Mouse (Mus musculus) heart, embryonic 12.5 days (tissue): Measurements from ENCODE around the gene Tmem150c. TPM values are rescaled to one million over a fixed set of nuclear protein-coding genes. Genes with fewer than 3 reads are reported as not detected.
A peak's percentile ranks its signal among the peaks of the same experiment; 100 is the strongest.

Source experiments
- ATAC-seq: fragments of 200-750 bp; cut with Nextera tagmentation; 2 replicates; pipeline ENCODE4 v1.8.0; 2017; ENCODE audit warnings: moderate TSS enrichment, moderate library complexity; ENCODE audit not compliant: insufficient number of reproducible peaks, low FRiP score
- H3K27ac ChIP-seq: fragments of 300-500 bp; sonication (generic); 2 replicates; pipeline ENCODE4 v1.5.1; 2016; ENCODE audit warnings: mild to moderate bottlenecking, moderate library complexity; ENCODE audit not compliant: poor library complexity, severe bottlenecking
- H3K27me3 ChIP-seq: fragments of 300-500 bp; sonication (generic); replicated peaks from 2 replicates; pipeline ENCODE4 v1.6.1; 2016; ENCODE audit warnings: mild to moderate bottlenecking, moderate library complexity
- H3K36me3 ChIP-seq: fragments of 300-500 bp; sonication (generic); 2 replicates; pipeline ENCODE4 v1.6.1; 2016; ENCODE audit warnings: mild to moderate bottlenecking, moderate library complexity
- H3K4me1 ChIP-seq: fragments of 300-500 bp; sonication (generic); replicated peaks from 2 replicates; pipeline ENCODE4 v1.6.1; 2016; ENCODE audit warnings: mild to moderate bottlenecking
- H3K4me2 ChIP-seq: fragments of 300-500 bp; sonication (generic); 2 replicates; pipeline ENCODE4 v1.6.1; 2016; ENCODE audit warnings: mild to moderate bottlenecking, moderate library complexity
- H3K4me3 ChIP-seq: fragments of 300-500 bp; sonication (generic); 2 replicates; pipeline ENCODE4 v1.5.1; 2016; ENCODE audit warnings: mild to moderate bottlenecking
- H3K9ac ChIP-seq: fragments of 300-500 bp; sonication (generic); 2 replicates; pipeline ENCODE4 v1.6.1; 2016; ENCODE audit warnings: mild to moderate bottlenecking, moderate library complexity
- H3K9me3 ChIP-seq: fragments of 300-500 bp; sonication (generic); replicated peaks from 2 replicates; pipeline ENCODE4 v1.6.1; 2016; ENCODE audit warnings: mild to moderate bottlenecking, moderate library complexity
- WGBS: fragments of 180-500 bp; shearing (Covaris S2); methylation state at CpG from one replicate; pipeline ENCODE4 v1.1.7; 2016; 5-methylcytosine and 5-hydroxymethylcytosine counted together
- polyA plus RNA-seq: library from polyadenylated mRNA; unstranded; fragments of >200 nt; fragmentation: Nextera tagmentation; extraction: Ambion mirVana; gene quantifications from 2 replicates; pipeline ENCODE4 v1.2.1, GENCODE M21; 2016

The Tmem150c gene
- polyA plus RNA-seq, 1 experiment from 2014 or later = 1.1 TPM

GRCm38 (mm10) chr5:100097967-100098366 is 61.6 kb downstream of the Tmem150c start:
- no peak overlapping the region for H3K4me3 ChIP-seq
- no peaks in the 10 kb centered on the region for H3K4me1 ChIP-seq
- no peak for ATAC-seq
- H3K27ac ChIP-seq = no peak overlapping the region
- no peak overlapping the region for H3K4me2 ChIP-seq
- H3K36me3 ChIP-seq = no peaks in the 10 kb centered on the region
- no peak overlapping the region for H3K9ac ChIP-seq
- 0 out of 2 replicates have a peak, but pooled peaks cover 3% of the 10 kb centered on the region for H3K9me3 ChIP-seq
- WGBS = 89% methylated on average over 4 of the region's 4 CpGs
- H3K27me3 ChIP-seq = no peaks in the 10 kb centered on the region; the same call in 1 of the 2 replicates

- H3K9me3 ChIP-seq = 0 out of 2 replicates have a peak, but pooled peaks cover 3% of the 10 kb centered on the region
- no peaks in the 10 kb centered on the region for H3K36me3 ChIP-seq
- H3K27ac ChIP-seq = no peak overlapping the region
- 68% methylated on average over 5 of the region's 5 CpGs for WGBS
- no peak overlapping the region for H3K4me3 ChIP-seq
- no peak for ATAC-seq
- peaks cover 8% of the 10 kb centered on the region; the same call in 1 of the 2 replicates for H3K27me3 ChIP-seq
- H3K4me1 ChIP-seq = no peaks in the 10 kb centered on the region
- no peak overlapping the region for H3K9ac ChIP-seq
- no peak overlapping the region for H3K4me2 ChIP-seq
These were observed 62.7 kb downstream of the Tmem150c start for GRCm38 (mm10) chr5:100096955-100097354.

- peaks cover 12% of the 10 kb centered on the region; the same call in 1 of the 2 replicates for H3K27me3 ChIP-seq
- H3K9ac ChIP-seq = no peak overlapping the region
- 0 out of 2 replicates have a peak, but pooled peaks cover 3% of the 10 kb centered on the region for H3K9me3 ChIP-seq
- H3K4me2 ChIP-seq = peak overlapping the region; percentile 46
- no peak overlapping the region for H3K4me3 ChIP-seq
- H3K36me3 ChIP-seq = no peaks in the 10 kb centered on the region
- H3K4me1 ChIP-seq = peaks cover 13% of the 10 kb centered on the region
- 16% methylated on average over 17 of the region's 17 CpGs for WGBS
- ATAC-seq = no peak
- H3K27ac ChIP-seq = no peak overlapping the region
These were observed 68.0 kb downstream of the Tmem150c start for GRCm38 (mm10) chr5:100091602-100092001.

GRCm38 (mm10) chr5:100091263-100091594 is 68.4 kb downstream of the Tmem150c start:
- ATAC-seq = no peak
- WGBS = 51% methylated on average over 10 of the region's 10 CpGs
- peaks cover 13% of the 10 kb centered on the region for H3K4me1 ChIP-seq
- no peak overlapping the region for H3K9ac ChIP-seq
- peaks cover 12% of the 10 kb centered on the region; the same call in 1 of the 2 replicates for H3K27me3 ChIP-seq
- no peak overlapping the region for H3K4me3 ChIP-seq
- no peaks in the 10 kb centered on the region for H3K36me3 ChIP-seq
- H3K9me3 ChIP-seq = 0 out of 2 replicates have a peak, but pooled peaks cover 3% of the 10 kb centered on the region
- H3K27ac ChIP-seq = no peak overlapping the region
- peak overlapping the region; percentile 46 for H3K4me2 ChIP-seq

GRCm38 (mm10) chr5:100090515-100091262 is 68.9 kb downstream of the Tmem150c start:
- Histone ChIP-seq H3K36me3 (no peaks in the 10 kb centered on the region), H3K27me3 (peaks cover 12% of the 10 kb centered on the region; the same call in 1 of the 2 replicates), H3K9ac (no peak overlapping the region), H3K4me1 (peaks cover 13% of the 10 kb centered on the region), H3K9me3 (0 out of 2 replicates have a peak, but pooled peaks cover 3% of the 10 kb centered on the region), H3K4me3 (no peak overlapping the region), H3K4me2 (peak overlapping the region; percentile 46), H3K27ac (no peak overlapping the region)
- ATAC-seq = no peak
- WGBS = 41% methylated on average over 12 of the region's 12 CpGs

- no peak for ATAC-seq
- WGBS = 66% methylated on average over 8 of the region's 8 CpGs
These were observed 74.5 kb downstream of the Tmem150c start for GRCm38 (mm10) chr5:100085097-100085496.

GRCm38 (mm10) chr5:100083953-100084562 is 75.5 kb downstream of the Tmem150c start:
- no peak overlapping the region for H3K9ac ChIP-seq
- no peaks in the 10 kb centered on the region for H3K9me3 ChIP-seq
- H3K36me3 ChIP-seq = no peaks in the 10 kb centered on the region
- peaks cover 3% of the 10 kb centered on the region; the same call in 1 of the 2 replicates for H3K4me1 ChIP-seq
- no peak for ATAC-seq
- 67% methylated on average over 12 of the region's 12 CpGs for WGBS
- H3K4me3 ChIP-seq = no peak overlapping the region
- peaks cover 5% of the 10 kb centered on the region; the same call in 1 of the 2 replicates for H3K27me3 ChIP-seq
- H3K4me2 ChIP-seq = no peak overlapping the region
- no peak overlapping the region for H3K27ac ChIP-seq

More at GRCm38 (mm10) chr5:100085097-100085496, 74.5 kb downstream of the Tmem150c start:
- H3K27me3 ChIP-seq = 0 out of 2 replicates have a peak, but pooled peaks cover under 1% of the 10 kb centered on the region
- no peak overlapping the region for H3K4me3 ChIP-seq
- no peaks in the 10 kb centered on the region for H3K36me3 ChIP-seq
- no peaks in the 10 kb centered on the region; the same call in 1 of the 2 replicates for H3K4me1 ChIP-seq
- no peak overlapping the region for H3K9ac ChIP-seq
- no peaks in the 10 kb centered on the region for H3K9me3 ChIP-seq
- H3K27ac ChIP-seq = no peak overlapping the region
- H3K4me2 ChIP-seq = no peak overlapping the region

GRCm38 (mm10) chr5:100082006-100082405 is 77.6 kb downstream of the Tmem150c start:
- Histone ChIP-seq H3K9me3 (no peaks in the 10 kb centered on the region), H3K4me2 (no peak overlapping the region), H3K36me3 (no peaks in the 10 kb centered on the region), H3K27ac (no peak overlapping the region), H3K4me3 (no peak overlapping the region), H3K9ac (no peak overlapping the region), H3K4me1 (peaks cover 6% of the 10 kb centered on the region; the same call in 1 of the 2 replicates), H3K27me3 (peaks cover 5% of the 10 kb centered on the region; the same call in 1 of the 2 replicates)
- 80% methylated on average over 4 of the region's 4 CpGs for WGBS
- no peak for ATAC-seq

- 79% methylated on average over 8 of the region's 8 CpGs for WGBS
- H3K4me3 ChIP-seq = peak overlapping the region; percentile 48
These were observed 79.7 kb downstream of the Tmem150c start for GRCm38 (mm10) chr5:100079931-100080275.

GRCm38 (mm10) chr5:100079040-100079930 is 80.3 kb downstream of the Tmem150c start:
- WGBS = 24% methylated on average over 36 of the region's 36 CpGs
- Histone ChIP-seq H3K4me2 (peak overlapping the region; percentile 74), H3K9me3 (no peaks in the 10 kb centered on the region), H3K27me3 (peaks cover 5% of the 10 kb centered on the region; the same call in 1 of the 2 replicates), H3K9ac (peak overlapping the region; percentile 58), H3K4me3 (peak overlapping the region; percentile 48), H3K4me1 (peaks cover 6% of the 10 kb centered on the region; the same call in 1 of the 2 replicates), H3K36me3 (peaks cover 2% of the 10 kb centered on the region; the same call in 1 of the 2 replicates), H3K27ac (no peak overlapping the region)
- 0 out of 2 replicates have a peak, but pooled peaks have one; percentile 15 for ATAC-seq

More at GRCm38 (mm10) chr5:100079931-100080275, 79.7 kb downstream of the Tmem150c start:
- peaks cover 6% of the 10 kb centered on the region; the same call in 1 of the 2 replicates for H3K4me1 ChIP-seq
- H3K27me3 ChIP-seq = peaks cover 5% of the 10 kb centered on the region; the same call in 1 of the 2 replicates
- H3K36me3 ChIP-seq = peaks cover 2% of the 10 kb centered on the region; the same call in 1 of the 2 replicates
- H3K4me2 ChIP-seq = peak overlapping the region; percentile 74
- no peak overlapping the region for H3K27ac ChIP-seq
- no peak for ATAC-seq
- H3K9ac ChIP-seq = no peak overlapping the region
- no peaks in the 10 kb centered on the region for H3K9me3 ChIP-seq
